Mouse (Mus musculus) heart, adult 8-10 months (tissue): ENCODE measurements around the gene Slc25a22. TPM values are rescaled to one million over a fixed set of nuclear protein-coding genes. Genes with fewer than 3 reads are reported as not detected.
"Not testable (repeated sequence)": the region's sequence is repeated elsewhere in the genome, so short reads cannot be mapped to it uniquely, and the experiment has no call there.

ENCODE experiments used
- DNase-seq: peaks from one replicate; pipeline ENCODE4 v3.0.0; 2022; ENCODE audit warnings: low spot score
- total RNA-seq, 4 experiments: library from RNA; stranded (reverse); gene quantifications; 2 replicates each; pipeline ENCODE4 v1.2.4; 2022

Slc25a22 gene
- total RNA-seq, 4 experiments from 2014 or later: 44.3 to 76.1 (median 66.5) TPM

- DNase-seq: peak; percentile 98
These were observed 23.7 kb downstream of the Slc25a22 start, which contains the start of gene Gatd1 for GRCm38 (mm10) chr7:141413809-141414584. Gene Gatd1, minus strand, starts transcription at chr7:141414136.

DNA sequence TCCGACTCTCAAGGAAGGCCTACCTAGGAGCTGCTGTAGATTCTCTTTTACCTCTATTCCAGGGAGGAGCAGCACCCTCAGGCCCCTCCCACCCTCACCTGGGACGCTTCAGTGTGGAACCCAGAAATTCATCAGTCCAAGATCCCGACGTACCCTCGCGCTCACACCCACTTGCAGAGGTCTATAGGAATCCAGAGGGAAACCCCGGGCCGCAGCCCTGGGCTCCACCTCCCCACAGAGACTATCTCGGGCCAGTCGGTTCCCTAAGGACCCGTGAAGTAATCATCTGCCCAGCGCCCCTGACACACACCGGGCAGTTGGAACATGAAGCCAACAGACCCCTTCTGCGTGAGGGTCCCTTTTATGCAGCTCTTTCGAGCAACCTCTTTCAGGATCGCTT is 24.4 kb downstream of the Slc25a22 start:
- no peak for DNase-seq

DNA sequence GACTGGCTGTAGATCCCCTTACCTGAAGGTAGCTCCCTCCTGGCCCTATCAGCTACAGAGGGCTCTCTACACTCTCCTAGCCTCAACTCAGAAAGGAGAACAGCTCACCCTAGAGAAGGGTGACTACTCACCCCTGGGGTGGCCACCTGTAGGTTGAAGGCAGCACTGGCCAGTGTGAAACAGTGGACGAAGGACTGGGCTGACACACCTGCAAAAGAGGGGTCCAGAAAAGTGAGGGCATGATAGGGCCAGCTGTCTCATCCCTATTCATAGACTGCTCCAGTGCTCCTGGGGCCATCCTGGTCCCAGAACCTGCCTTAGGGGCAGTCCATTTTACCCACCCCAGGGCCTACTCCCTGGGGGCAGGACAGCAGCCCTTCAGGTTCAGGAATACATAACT is 26.0 kb downstream of the Slc25a22 start:
- no peak for DNase-seq

- DNase-seq: no peak
These were observed 27.1 kb downstream of the Slc25a22 start for GRCm38 (mm10) chr7:141410631-141411030.

- peak; percentile 88 for DNase-seq
These were observed 28.9 kb downstream of the Slc25a22 start for GRCm38 (mm10) chr7:141408833-141409232.

DNA sequence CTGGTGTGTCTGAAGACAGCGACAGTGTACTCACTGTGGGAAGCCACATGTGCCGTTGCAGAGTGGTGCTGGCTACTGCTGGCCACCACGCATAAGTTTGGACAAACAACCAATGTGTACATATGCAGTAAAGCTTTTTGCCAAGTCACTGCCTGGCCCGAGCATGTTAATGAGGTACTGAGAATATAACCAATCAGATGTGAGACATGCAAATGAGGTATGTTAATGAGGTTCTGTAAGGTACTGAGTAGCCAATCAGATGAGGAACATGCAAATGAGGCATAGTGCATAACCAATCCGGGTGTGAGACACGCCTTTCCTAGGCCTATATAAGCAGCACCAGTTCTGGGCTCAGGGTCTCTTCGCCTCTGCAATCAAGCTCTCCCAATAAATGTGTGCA is 30.0 kb downstream of the Slc25a22 start:
- DNase-seq: not testable (repeated sequence)

- DNase-seq: no peak
These were observed 32.2 kb downstream of the Slc25a22 start for GRCm38 (mm10) chr7:141405466-141405865.

GRCm38 (mm10) chr7:141403305-141403704 is 34.4 kb downstream of the Slc25a22 start:
- peak; percentile 21 for DNase-seq

DNA sequence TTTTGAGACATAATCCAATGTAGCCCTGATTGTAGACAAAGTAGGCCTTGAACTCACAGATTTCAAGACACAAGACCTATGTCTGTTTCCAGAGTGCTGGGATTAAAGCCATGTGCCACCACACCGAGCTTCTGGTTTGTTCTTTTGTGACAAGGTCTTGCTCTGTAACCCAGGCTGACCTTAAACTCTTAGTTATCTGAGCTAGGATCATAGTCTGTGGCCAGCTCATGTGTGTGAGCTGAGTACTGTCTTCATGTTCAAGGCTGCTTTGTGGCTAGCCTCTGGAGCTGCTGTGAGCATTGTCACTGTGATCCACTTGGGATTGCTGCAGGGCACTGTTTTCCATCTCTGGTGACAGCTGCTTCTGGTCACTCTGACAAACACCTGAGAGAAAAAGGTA is 42.3 kb downstream of the Slc25a22 start:
- no peak for DNase-seq

DNA sequence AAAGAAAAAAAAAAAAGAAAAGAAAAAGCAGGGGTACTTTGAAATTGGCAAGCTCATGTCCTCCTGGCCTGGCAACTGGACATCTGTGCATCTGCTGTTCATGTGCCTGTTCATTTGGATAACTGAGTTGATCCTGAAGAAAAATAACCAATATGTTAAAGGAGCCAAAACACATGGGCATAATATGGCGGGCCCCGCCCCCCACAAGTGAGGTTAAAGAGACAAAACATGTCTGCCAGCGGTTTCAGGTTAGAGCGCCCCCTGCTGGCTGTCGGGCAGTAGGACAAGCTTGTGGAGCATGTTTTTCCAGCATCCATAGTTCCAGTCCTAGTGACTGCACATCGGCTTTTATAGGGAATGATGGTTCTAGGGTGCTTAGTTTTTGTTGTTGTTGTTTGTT is 42.9 kb downstream of the Slc25a22 start:
- no peak for DNase-seq

DNA sequence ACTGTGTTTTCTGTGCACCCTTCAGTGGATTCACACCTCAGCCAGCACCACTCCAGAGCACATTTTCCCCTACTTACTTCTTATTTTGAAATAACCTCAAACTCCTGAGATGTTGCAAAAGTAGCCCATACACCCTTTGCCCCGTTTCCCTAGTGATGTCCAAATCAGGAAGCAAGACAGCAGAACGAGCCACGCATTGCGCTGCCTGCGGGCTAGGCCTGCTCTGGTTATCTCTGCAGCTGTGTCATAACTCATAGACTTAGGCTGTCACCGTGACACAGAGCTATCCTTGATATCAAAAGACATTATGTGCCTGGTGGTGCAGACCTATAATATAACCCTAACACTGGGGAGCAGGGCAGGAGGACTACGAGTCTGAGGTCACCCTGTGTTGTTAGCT is 43.5 kb downstream of the Slc25a22 start:
- no peak for DNase-seq

GRCm38 (mm10) chr7:141392552-141393222 is 45.0 kb downstream of the Slc25a22 start:
- DNase-seq: no peak

DNA sequence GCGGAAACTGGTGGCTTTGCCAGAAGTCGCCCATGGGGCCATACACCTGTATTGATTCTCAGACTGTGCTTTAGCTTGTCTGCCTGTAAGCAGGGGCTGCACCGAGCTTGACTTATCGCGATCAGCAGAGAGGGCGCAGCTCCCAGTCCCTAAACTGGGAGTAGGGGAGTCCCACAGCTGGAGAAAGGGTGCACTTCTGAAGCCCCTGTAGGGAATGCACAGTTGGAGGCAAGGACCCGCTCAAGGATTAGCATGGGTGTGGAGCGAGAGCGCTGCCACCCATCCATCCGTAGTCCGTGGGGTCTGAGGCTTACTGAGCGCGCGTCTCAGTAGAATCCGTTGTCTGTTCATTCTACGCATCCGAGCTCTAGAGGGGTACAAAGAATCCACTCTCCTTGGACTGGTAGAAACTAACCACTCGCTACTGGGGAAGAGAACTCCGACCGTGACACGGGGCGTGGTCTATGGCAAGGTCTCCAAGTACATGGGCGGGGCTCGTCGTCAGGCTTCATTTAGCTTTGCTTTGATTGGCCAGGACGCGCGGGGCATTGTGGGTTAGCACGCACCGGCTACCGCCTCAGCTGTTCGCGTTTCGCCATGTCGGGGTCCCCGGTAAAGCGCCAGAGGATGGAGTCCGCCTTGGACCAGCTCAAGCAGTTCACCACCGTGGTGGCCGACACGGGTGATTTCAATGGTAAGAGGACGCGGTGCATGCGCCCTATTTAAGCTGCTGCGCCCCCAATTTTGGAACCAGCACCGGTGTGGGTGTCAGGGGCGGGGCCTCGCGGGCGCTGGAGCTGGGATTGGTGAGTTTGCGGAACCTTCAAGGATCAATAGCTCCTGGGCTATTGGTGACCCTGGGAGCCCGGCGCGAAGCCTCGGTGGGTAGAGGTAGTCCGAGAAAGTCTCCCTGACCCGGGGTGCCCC is 45.8 kb downstream of the Slc25a22 start, which contains the start of gene Taldo1:
TSS of gene Taldo1 (plus strand) at position 575 of the 927 bp plus-strand sequence.
- DNase-seq: peak; percentile 98

DNA sequence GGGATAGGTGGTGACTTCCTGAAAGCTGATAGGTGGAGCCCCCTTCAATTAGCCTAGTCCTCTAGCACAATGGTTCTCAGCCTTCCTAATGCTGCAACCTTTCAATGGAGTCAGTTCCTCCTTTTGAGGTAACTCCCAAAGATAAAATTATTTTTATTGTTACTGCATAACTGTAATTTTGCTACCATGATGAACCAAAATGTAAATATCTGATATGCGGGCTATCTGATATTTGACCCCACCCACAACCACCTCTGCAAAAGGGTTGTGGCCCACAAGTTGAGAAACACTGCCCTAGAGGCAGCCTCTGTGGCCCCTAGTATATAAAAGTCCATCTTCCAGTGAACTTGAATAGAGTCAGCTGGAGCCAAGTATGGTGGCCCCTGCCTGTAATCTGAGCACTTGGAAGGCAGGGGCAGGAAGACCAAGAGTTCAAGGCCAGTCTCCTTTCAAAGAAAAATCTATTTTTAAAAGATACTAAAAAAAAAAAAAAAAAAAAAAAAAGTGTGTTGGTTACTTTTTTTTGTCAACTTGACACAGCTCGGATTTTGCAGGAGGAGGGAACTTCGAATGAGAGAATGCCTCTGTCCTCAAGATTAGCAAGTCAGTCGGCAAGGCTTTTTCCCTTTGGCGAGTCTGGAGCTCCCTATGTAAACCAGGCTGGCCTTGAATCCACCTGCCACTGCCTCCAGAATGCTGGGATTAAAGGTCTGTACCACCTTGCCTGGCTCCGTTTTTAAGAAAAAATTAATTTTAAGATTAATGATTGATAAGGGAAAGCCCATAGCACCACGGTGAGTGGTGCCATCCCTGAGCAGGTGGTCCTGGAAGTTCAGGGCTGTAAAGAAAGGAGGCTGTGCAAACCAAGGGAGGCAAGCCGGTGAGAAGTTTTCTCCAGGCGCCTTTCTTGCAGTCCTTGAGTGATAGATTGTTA is 47.1 kb downstream of the Slc25a22 start:
- no peak for DNase-seq

GRCm38 (mm10) chr7:141388487-141389109 is 49.1 kb downstream of the Slc25a22 start:
- no peak for DNase-seq

DNA sequence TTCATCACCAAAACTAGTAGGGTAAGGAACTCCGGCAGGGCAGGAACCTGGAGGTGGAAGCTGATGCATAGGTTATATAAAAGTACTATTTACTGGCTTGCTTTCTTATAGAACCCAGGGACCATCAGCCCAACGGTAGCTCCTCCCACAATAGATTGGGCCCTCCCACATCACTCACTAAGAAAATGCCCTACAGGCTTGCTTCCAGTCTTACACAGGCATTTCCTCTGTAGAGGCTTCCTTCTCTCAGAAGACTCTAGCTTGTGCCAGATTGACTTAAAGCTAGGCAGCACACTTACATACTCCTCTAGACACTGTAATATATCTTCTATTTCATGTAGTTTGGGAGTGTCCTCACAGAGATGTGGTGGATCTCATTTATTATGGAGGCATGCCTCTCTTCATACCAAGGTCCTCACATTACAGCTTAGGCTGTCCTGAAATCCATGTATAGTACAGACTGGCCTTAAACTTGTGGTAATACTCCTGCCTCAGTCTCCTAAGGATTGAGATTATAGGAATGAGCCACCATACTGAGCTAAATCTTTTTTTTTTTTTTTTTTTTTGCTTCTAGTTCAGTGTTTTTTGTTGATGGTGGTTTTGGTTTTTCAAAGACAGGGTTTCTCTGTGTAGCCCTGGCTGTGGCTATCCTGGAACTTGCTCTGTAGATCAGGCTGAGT is 49.7 kb downstream of the Slc25a22 start:
- no peak for DNase-seq

GRCm38 (mm10) chr7:141381068-141381835 is 56.4 kb downstream of the Slc25a22 start:
- DNase-seq: no peak
